Mouse (Mus musculus): ENCODE measurements around the gene Prpf31.

Gene Prpf31

DNA sequence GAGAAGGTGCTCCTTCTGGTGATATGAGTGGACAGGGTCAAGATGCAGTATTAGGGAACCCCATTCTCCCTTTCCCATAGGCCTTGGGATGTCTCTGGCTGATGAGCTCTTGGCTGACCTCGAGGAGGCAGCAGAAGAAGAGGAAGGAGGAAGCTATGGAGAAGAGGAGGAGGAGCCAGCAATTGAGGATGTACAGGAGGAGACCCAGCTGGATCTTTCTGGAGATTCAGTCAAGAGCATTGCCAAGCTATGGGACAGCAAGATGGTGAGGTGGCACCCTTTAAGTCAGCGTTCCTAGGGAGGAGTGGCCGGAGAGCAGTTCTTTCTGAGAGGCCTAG, 662 bp downstream of the Prpf31 start:
- DNase-seq = no peak

DNA sequence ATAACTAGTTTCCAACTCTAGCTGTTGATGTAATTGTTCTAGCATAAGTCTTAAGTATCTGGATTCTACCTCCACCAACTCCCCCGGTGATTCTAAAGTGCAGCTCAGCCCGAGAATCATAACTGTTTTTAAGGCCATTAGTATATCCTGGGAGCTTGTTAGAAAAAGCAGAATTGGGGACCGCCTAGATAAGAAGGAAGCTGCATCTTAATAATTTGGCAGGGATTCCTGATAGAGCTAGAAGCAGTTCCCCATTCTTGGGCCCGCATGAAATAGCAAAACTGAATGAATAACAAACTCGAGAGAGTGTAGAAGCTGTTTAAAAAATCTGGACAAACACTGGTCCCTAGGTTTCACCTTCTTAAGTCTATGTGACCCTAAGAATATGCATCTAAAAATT, 13.6 kb downstream of the Prpf31 start:
- no peak for DNase-seq

DNA sequence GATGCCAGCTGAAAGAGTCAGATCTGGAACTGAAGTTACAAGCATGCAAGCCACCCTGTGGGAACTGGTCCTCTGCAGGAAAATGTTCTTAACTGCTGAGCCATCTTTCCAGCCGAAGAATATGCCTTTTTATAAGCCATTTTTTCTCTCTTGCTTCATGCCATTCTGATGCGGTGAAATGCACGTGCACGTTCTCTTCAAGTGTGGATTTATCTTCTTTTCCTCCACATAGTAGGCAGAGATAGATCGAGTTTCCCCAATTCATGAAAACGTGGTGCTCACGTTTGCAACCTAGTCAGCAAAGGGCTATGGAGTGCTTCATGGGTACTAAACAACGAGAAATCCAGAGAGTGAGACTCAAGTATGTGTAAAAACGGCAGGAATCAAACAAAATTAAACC, 14.1 kb downstream of the Prpf31 start:
- DNase-seq = no peak

DNA sequence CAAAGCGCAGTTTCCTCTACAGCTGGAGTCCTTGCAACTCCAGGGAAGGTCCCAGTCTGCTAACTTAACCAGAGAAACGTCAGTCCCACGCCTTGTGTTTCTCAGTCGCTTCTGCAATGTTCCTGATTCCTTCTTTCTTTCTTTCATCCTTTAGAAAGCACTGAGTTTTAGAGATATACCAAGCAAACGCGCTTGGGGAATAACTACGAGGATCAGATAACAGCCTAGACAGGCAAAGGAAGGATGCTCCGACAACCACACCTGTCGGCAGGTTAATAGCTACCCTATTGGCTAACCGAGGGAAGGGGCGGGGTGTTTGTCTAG, 14.5 kb downstream of the Prpf31 start:
- peak; percentile 95 for DNase-seq

DNA sequence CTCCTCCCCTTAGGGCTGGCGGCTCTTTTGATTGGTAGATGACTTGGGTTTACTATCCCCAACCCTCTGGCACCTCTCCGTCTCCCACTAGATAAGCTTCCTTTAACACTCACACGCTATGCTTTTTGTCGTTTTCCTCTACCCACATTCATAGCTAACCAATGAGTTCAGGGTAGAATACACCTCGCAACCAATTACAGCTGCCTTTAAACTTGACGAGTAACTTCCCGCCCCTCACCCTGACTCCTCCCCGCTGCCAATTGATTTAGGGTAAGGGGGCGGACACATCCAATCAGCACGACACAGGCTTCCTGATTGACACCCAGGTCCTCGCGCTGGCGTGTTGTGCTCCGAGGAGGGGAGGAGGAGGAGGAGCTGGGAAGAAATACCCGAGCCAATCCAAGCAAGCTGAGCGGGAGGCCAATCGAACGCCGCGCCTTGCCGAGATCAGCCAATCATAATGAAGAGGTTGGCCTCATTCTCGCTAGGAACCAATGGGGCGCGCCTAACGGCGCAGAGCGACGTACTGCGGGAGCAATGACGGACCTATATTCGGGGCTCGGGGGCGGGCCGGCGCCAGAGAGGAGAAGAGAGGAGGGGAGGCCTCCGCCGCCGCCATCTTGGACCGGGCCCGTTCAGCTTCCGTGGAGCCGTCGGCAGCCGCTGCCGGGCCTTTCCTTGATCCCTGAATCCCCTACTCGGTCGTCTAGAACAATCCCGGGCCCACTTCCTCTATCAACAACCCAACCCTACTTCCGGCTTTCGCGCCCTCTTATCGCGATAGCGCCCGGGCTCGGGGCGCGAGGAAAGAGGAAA, 15.1 kb downstream of the Prpf31 start, which contains the start of gene Cnot3:
TSS of gene Cnot3 (plus strand) at position 597 of the 816 bp plus-strand sequence.
- peak; percentile 97 for DNase-seq

GRCm38 (mm10) chr7:3645488-3646025, 15.8 kb downstream of the Prpf31 start:
- DNase-seq = no peak

DNA sequence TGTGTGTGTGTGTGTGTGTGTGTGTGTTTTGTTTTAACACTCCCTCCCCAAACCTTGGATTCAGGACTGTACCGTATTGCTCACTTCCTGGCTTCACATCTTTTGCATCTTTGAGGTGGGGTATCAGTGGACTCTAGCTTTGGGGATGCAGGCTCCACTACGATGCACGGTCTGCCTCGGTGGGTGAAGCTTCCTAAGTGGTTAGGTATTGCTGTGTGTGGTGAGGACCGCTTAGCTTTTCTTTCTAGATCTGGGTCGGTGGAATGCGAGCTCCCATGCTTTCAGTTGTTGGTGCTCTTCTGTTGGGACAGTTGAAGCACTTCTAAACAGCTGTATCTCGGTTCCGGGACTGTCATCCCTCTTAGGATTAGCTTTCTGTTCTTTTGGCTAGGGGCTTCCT, 16.4 kb downstream of the Prpf31 start:
- DNase-seq = no peak

DNA sequence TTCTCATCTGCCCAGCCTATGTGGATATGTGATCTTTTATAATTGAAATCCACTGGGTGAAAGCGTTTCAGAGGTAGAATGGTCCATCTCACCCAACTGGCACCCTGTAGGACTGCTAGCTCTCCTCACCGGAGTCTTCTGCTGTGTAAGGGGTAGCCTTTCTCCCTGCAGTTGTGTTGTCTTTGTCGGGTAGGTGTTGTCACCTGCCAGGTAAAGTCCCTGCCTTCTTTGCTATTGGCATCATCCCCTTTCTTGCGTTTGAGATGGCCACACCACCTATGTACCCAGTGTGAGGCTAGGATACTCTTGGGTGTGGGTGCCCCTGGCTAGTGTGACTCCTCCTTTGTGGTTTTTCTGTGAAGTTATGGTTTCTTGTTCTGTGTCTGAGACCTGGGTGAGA, 16.9 kb downstream of the Prpf31 start:
- DNase-seq = no peak

DNA sequence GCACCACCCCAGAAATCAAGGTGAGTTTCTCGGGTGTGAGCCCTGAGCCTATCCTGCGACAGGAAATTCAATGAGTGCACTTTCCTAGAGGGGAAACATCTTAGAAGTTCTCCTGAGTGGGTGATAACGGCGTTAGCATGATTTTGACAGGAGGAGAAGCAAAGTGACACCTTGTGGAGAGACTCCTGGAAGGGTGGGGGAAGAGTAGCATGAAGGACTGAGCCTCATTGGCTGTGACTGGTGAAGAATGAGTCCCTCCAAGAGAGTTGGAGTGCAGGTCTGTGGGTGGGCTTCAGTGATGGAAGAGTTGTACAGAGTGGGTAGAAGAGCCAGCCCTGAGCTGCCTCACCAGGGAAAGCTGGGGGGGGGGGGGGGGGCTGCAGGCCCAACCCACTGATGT, 27.2 kb downstream of the Prpf31 start:
- DNase-seq = no peak

- no peak for DNase-seq
These were observed 28.8 kb downstream of the Prpf31 start for GRCm38 (mm10) chr7:3658578-3658977.

- DNase-seq = peak; percentile 28
These were observed 34.9 kb downstream of the Prpf31 start for GRCm38 (mm10) chr7:3664524-3665214.

DNA sequence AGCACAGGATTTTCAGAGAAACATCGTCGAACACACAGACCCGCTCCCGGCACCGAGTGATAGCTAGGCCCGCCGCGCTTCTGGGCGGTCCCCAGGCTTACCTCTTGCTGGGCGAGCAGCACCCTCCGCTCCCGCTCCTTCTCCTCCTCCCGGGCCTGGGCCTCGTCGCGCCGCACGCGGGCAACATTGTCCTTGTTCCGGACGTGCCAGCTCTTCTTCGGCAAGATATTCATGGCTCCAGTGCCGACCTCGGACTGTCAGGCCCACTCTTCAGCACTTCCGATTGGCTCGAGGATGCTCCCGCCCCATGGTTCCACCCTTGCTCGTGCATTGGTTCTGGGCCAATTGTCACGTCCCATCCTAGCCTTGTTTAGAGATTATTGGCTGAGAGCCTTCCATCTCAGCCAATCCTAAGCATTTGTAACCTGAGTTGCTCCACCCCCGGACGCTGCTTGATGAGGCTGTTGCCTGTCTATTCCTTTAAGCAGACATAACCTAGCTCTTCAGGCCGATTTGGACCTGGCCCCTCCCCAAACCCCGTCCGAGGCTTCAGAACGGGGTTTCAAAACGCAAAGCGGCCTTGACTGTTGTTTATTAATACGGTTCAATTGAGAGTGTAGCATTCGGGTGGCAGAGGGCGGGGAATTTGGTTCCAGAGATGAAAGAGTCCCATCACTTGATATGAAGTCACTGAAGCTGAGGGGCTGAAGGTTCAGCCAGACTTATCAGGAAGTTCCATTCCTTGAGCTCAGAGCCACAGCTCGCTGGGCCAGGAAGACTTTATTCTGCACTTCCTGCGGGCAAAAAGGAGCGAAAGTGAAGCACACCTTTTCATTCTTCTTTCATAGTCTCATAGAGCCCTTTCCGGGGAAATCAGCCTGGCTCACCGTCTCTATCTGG, 35.7 kb downstream of the Prpf31 start, which contains the start of gene Leng1:
TSS of gene Leng1 (minus strand) at position 626 of the 900 bp plus-strand sequence.
- peak; percentile 92 for DNase-seq

- no peak for DNase-seq
These were observed 37.2 kb downstream of the Prpf31 start for GRCm38 (mm10) chr7:3666921-3667391.

DNA sequence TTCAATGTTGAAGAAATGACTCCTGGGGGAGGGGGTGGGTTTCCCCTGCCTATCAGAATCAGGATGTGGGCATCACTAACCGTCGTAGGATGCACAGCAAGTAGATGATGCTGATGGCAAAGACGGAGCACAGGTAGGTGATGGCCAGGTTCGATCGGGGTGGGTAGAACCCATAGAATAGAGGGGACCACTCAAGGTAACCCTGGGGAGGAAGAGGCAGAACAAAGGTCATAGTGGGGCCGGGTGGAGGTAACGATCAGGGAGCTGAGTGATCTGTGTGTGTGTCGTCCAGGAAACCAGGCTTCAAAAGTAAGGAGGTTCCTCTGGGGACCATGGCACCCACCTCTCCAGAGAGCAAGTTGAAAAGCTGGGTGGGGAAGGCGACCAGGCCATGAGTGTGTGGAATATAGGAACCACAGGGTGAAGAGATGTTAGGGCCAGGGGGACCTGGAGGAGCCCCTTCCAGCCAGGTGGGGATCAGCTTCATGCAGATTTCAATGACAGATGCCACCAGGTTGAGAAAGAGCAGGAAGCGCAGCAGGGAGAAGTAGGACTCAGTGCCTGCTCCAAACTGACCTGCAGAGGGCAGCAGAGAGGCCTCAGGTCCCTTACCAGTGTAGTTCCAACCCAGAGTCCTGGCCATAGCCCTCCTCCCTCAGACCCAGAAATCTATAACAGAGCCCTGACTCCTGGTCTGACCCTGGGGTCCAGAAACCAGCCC, 44.9 kb downstream of the Prpf31 start:
- DNase-seq = peak; percentile 86

DNA sequence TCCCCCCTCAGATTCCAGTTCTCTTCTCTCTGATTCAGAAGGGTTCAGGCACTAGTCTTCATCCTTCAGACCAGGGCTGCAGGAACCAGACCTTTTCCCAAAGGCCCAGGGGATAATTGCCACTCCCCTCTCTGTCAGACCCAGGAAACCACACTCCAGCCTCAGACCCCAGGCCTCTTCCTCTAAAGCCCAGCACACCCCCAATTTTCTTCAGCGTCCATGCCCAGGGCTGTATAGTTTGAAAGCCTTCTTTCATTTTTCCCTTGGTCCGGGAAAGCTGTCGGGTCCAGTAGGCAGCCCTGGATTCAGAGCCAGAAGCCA, 45.4 kb downstream of the Prpf31 start:
- DNase-seq = no peak

DNA sequence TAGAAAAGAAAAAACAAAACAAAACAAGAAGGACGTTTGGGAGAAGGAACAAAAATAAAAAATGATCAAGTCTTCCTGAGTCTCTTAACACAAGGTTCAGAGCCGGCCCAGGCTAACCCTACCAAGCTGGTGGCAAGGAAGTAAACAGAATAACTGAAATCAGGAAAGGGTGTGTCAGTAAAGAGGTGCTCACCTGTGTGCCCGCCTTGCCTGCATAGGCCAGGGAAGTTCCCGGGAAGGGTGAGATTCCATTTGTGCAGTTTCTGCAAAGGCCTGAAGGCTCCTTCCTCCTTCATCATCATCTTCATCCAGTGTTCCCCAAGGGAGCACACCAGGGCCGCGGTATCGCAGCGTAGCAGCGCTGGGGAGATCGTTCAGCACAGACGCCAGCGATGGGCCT, 46.6 kb downstream of the Prpf31 start:
- no peak for DNase-seq

DNA sequence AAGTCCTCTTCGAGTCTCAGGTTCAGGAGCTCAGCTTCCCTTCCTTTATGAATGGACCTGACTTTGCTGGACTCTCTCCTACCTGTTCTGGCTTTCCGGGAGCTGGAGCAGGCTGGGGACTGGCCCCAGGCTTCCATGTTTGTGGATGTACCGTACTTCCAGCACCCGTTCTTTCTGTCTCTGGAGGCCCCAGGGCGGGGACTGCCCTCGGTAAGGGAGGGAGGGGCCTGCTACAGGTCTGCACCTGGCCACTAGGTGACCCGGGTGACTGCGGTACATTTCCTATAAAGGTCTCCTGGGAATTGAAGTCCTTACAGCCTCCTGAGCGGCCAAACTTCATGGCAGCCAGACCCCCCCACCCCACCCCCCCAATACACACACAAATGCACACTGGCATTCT, 47.6 kb downstream of the Prpf31 start, which contains the start of gene Tmc4:
TSS of gene Tmc4 (minus strand) at position 212 of the 400 bp plus-strand sequence.
- no peak for DNase-seq

GRCm38 (mm10) chr7:3683908-3684550, 54.2 kb downstream of the Prpf31 start:
- no peak for DNase-seq

- DNase-seq = no peak
These were observed 54.9 kb downstream of the Prpf31 start for GRCm38 (mm10) chr7:3684698-3685097.

GRCm38 (mm10) chr7:3685400-3686187, 55.8 kb downstream of the Prpf31 start:
- no peak for DNase-seq

GRCm38 (mm10) chr7:3691919-3692318, 62.1 kb downstream of the Prpf31 start:
- DNase-seq = no peak

Measured in thymus, postnatal 14 days (tissue).